ENCODE assay signal across 9 mouse cellular contexts in genomic region chr2:52378848-52379261, GRCm38 (mm10). TPM values are rescaled to one million over a fixed set of nuclear protein-coding genes. Genes with fewer than 3 reads are reported as not detected.
DNase-seq lines count a peak whose midpoint lies in the region; ATAC-seq and TF ChIP-seq lines count a peak whose summit lies in the region.
"Had no signal": no experiment of that assay in that cellular context is flagged by ENCODE, and none has a peak within 500 bp of the region (broad histone marks: within the 10 kb centered on the region; RNA-seq: fewer than 3 reads in every experiment).

No protein-coding gene starts in this region.

- H3K4me1 ChIP-seq in heart, embryonic 15.5 days (replicated peaks), result 0 out of 2 replicates have a peak, but pooled peaks cover 2% of the 10 kb centered on the region
- no peaks in the 10 kb centered on the region for H3K4me1 ChIP-seq in liver, embryonic 16.5 days (ENCODE audit: control insufficient read depth, low read depth, low read length)

- H3K9ac ChIP-seq in heart, embryonic 15.5 days, result no peak overlapping the region
- no peak overlapping the region for H3K9ac ChIP-seq in liver, embryonic 16.5 days (ENCODE audit: low read depth, low read length)

- no peak overlapping the region for H3K27ac ChIP-seq in heart, embryonic 15.5 days
- no peak overlapping the region for H3K27ac ChIP-seq in liver, embryonic 16.5 days (ENCODE audit: low read length)
- H3K27ac ChIP-seq: layer of hippocampus, adult 2 months had no signal

- H3K36me3 ChIP-seq in heart, embryonic 15.5 days, result no peaks in the 10 kb centered on the region
- H3K36me3 ChIP-seq in liver, embryonic 16.5 days (ENCODE audit: control insufficient read depth, insufficient read depth), result no peaks in the 10 kb centered on the region

- ATAC-seq in heart, embryonic 15.5 days (replicated peaks; ENCODE audit: insufficient number of reproducible peaks, insufficient read depth, low FRiP score, low read depth), result no peak; the same call in 1 of the 2 replicates
- ATAC-seq in liver, embryonic 16.5 days (ENCODE audit: low read depth), result peak; percentile 77

- no peak for DNase-seq in heart, postnatal 4 days
- DNase-seq in brain, embryonic 14.5 days (ENCODE audit: low read depth), result peak; percentile 9
- DNase-seq in thymus, postnatal 0 days (ENCODE audit: low spot score), result peak; percentile 87
- no peak for DNase-seq in cerebellum, adult 9-10 months
- no peak for DNase-seq in gastrocnemius, adult 8-10 months (ENCODE audit: low spot score in 2 of 2)
- no peak for DNase-seq in spleen, postnatal 14 days (ENCODE audit: low spot score in 2 of 2)

- no peak for TF ChIP-seq CTCF in brain, embryonic 14.5 days (IDR thresholded peaks at IDR 0.05; ENCODE audit: borderline replicate concordance, extremely low read depth, insufficient read depth, insufficient read length)

- TF ChIP-seq POLR2A in brain, embryonic 14.5 days (IDR thresholded peaks at IDR 0.05; ENCODE audit: borderline replicate concordance, extremely low read depth, insufficient read depth, insufficient read length, poor library complexity, severe bottlenecking), result no peak

- H3K4me2 ChIP-seq in heart, embryonic 15.5 days, result peak overlapping the region; percentile 34; the same call in 1 of the 2 replicates
- H3K4me2 ChIP-seq in liver, embryonic 16.5 days (ENCODE audit: low read depth, low read length), result peak overlapping the region; percentile 48

- 61% methylated on average over 10 of the region's 10 CpGs for WGBS in heart, embryonic 15.5 days
- WGBS in liver, embryonic 16.5 days (ENCODE audit: insufficient replicate concordance), result 33% methylated on average over 10 of the region's 10 CpGs

- H3K9me3 ChIP-seq in heart, embryonic 15.5 days (replicated peaks), result no peaks in the 10 kb centered on the region
- H3K9me3 ChIP-seq in liver, embryonic 16.5 days (replicated peaks; ENCODE audit: control insufficient read depth, low read length), result no peaks in the 10 kb centered on the region

- H3K4me3 ChIP-seq in heart, embryonic 15.5 days, result no peak overlapping the region
- H3K4me3 ChIP-seq in liver, embryonic 16.5 days (ENCODE audit: low read depth, low read length), result peak overlapping the region; percentile 20
- H3K4me3 ChIP-seq: layer of hippocampus, adult 2 months had no signal

- H3K27me3 ChIP-seq in heart, embryonic 15.5 days, result no peaks in the 10 kb centered on the region
- no peaks in the 10 kb centered on the region for H3K27me3 ChIP-seq in liver, embryonic 16.5 days (ENCODE audit: control insufficient read depth, insufficient read depth, low read depth, low read length)

RNA-seq across cellular contexts. Expression of gene Neb, which starts 0.6 kb away (rescaled TPM):
- polyA plus RNA-seq in heart, embryonic 15.5 days (2015; fragmentation: Nextera tagmentation; extraction: Ambion mirVana), result 2.5 and 3.9 TPM in 2 replicates
- 1 to 10 TPM; 4.1 to 6.5 TPM for total RNA-seq in heart, postnatal 4 days (2021)
- 1.8 and 4.1 TPM in 2 replicates for polyA plus RNA-seq in brain, embryonic 14.5 days (2012; rRNA removed)
- 3.9 and 10.2 TPM in 2 replicates for polyA plus RNA-seq in liver, embryonic 16.5 days (2015; fragmentation: Nextera tagmentation; extraction: Ambion mirVana)
- 3.1 and 3.6 TPM in 2 replicates for polyA plus RNA-seq in thymus, postnatal 0 days (2015; fragmentation: Nextera tagmentation; extraction: Ambion mirVana)
- 1,000 to 10,000 TPM; 6,560 to 8,442 (median 7,482) TPM for total RNA-seq in gastrocnemius, adult 8-10 months (2022)

RNA-seq across cellular contexts. Expression of gene Arl5a, which starts 45.8 kb away (rescaled TPM):
- polyA plus RNA-seq in heart, embryonic 15.5 days (2015; fragmentation: Nextera tagmentation; extraction: Ambion mirVana), result 42.2 and 45.2 TPM in 2 replicates
- 10 to 100 TPM; 52.7 to 56.2 TPM for total RNA-seq in heart, postnatal 4 days (2021)
- polyA plus RNA-seq in brain, embryonic 14.5 days (2012; rRNA removed), result 39.5 and 46.8 TPM in 2 replicates
- 20.0 and 22.3 TPM in 2 replicates for polyA plus RNA-seq in liver, embryonic 16.5 days (2015; fragmentation: Nextera tagmentation; extraction: Ambion mirVana)
- 14.9 and 15.5 TPM in 2 replicates for polyA plus RNA-seq in thymus, postnatal 0 days (2015; fragmentation: Nextera tagmentation; extraction: Ambion mirVana)
- total RNA-seq in gastrocnemius, adult 8-10 months (2022), result 10 to 100 TPM; 35.9 to 39.8 (median 38.1) TPM

Comparison
In these comparisons a context has a peak if more than half of its experiments do, and no peak if none do; other contexts are left out.
1. DNase-seq: peak in brain, embryonic 14.5 days (single experiment) and thymus, postnatal 0 days (single experiment); none in heart, postnatal 4 days (single experiment), cerebellum, adult 9-10 months (single experiment), gastrocnemius, adult 8-10 months (0 of 2) and spleen, postnatal 14 days (0 of 2).